Mouse (Mus musculus) liver (tissue): ENCODE results near the gene Chpf.
A peak's percentile ranks its signal among the peaks of the same experiment; 100 is the strongest.

ENCODE experiments used
- DNase-seq: peaks from one replicate; pipeline ENCODE4 v3.0.0-alpha.2; 2020; ENCODE audit warnings: mixed read lengths

Chpf gene

GRCm38 (mm10) chr1:75498897-75499296, 19.8 kb upstream of the Chpf start:
- no peak for DNase-seq

- no peak for DNase-seq
Measured at GRCm38 (mm10) chr1:75494878-75495548, 15.9 kb upstream of the Chpf start.

- DNase-seq, result no peak
Measured at GRCm38 (mm10) chr1:75492579-75493170, 13.6 kb upstream of the Chpf start.

- no peak for DNase-seq
Measured at GRCm38 (mm10) chr1:75490785-75491551, 11.9 kb upstream of the Chpf start.

GRCm38 (mm10) chr1:75487405-75488161, 8.5 kb upstream of the Chpf start:
- DNase-seq, result peak; percentile 62

GRCm38 (mm10) chr1:75487040-75487404, 7.9 kb upstream of the Chpf start:
- DNase-seq, result no peak

GRCm38 (mm10) chr1:75486561-75486960, 7.5 kb upstream of the Chpf start:
- DNase-seq, result no peak

GRCm38 (mm10) chr1:75480735-75481134, 1.6 kb upstream of the Chpf start:
- no peak for DNase-seq

GRCm38 (mm10) chr1:75480036-75480435, 929 bp upstream of the Chpf start:
- DNase-seq, result no peak

GRCm38 (mm10) chr1:75479635-75479989, 505 bp upstream of the Chpf start:
- DNase-seq, result no peak

GRCm38 (mm10) chr1:75478497-75478896, 610 bp downstream of the Chpf start:
- peak; percentile 44 for DNase-seq

- no peak for DNase-seq
Measured at GRCm38 (mm10) chr1:75477966-75478290, 1.2 kb downstream of the Chpf start.

- peak; percentile 84 for DNase-seq
Measured at GRCm38 (mm10) chr1:75477264-75477965, 1.7 kb downstream of the Chpf start.

GRCm38 (mm10) chr1:75476441-75476840, 2.7 kb downstream of the Chpf start:
- DNase-seq, result no peak

GRCm38 (mm10) chr1:75469287-75469825, 9.8 kb downstream of the Chpf start:
- no peak for DNase-seq

- peak; percentile 77 for DNase-seq
Measured at GRCm38 (mm10) chr1:75467215-75467927, 11.7 kb downstream of the Chpf start.

GRCm38 (mm10) chr1:75463652-75464204, 15.4 kb downstream of the Chpf start:
- DNase-seq, result peak; percentile 72

- peak; percentile 66 for DNase-seq
Measured at GRCm38 (mm10) chr1:75462636-75463035, 16.5 kb downstream of the Chpf start.

- DNase-seq, result no peak
Measured at GRCm38 (mm10) chr1:75460297-75460696, 18.8 kb downstream of the Chpf start.

GRCm38 (mm10) chr1:75458789-75459684, 20.1 kb downstream of the Chpf start:
- DNase-seq, result no peak
